Mouse (Mus musculus): Measurements from ENCODE around the gene Nbea. TPM values are rescaled to one million over a fixed set of nuclear protein-coding genes. Genes with fewer than 3 reads are reported as not detected.

The Nbea gene
- polyA plus RNA-seq, 1 experiment from 2014 or later, result 31.0 TPM

DNA sequence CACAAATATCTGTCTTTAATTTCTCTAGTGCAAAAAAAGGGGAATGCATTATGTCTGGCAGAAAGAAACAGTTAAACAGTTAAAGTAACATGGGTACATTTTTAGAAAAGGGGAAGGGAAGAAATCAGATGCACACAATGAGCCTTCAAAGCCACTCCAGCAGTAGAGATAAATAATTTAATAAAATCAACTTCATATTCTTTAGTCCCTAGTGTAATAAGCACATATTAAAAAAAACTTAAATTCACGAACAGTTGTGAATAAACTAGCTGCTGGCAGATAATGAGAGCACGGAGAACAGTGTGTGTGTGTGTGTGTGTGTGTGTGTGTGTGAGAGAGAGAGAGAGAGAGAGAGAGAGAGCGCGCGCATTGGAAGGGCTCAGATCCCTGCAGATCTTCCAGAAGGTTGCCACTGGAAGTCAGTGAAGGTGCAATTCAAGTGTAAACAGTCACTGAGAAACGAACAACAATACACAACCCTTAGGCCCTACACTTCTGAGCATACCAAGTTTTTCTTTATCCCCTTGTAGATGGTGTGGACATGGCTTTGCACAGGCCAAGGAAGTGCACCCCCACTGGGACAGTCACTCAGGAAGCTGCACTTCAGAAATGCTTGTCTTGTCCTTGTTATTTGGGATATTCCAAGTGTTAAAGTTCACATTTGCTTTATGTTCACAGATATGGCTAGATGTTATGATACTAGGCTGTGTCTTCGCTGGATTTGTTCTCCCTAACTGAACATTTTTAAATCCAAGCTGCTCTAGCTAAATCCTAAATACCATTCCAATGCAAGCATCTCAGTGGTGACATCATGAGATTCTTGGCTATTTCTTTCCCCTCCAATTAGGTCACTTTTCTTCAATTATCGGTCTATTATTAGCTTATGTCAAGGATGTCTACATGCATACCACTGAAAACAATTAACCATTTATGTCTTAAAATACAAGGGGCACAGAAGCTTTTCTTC, 404.5 kb downstream of the Nbea start:
- Histone ChIP-seq H3K36me3 (replicated peaks) (no peaks in the 10 kb centered on the region), H3K9me3 (no peaks in the 10 kb centered on the region), H3K4me2 (no peak overlapping the region), H3K9ac (no peak overlapping the region), H3K4me1 (peaks cover 58% of the 10 kb centered on the region), H3K4me3 (replicated peaks) (no peak overlapping the region), H3K27me3 (peaks cover 64% of the 10 kb centered on the region), H3K27ac (no peak overlapping the region)
- no peak for ATAC-seq (ENCODE audit: low FRiP score)
- WGBS, result 15% methylated on average over 8 of the region's 8 CpGs

DNA sequence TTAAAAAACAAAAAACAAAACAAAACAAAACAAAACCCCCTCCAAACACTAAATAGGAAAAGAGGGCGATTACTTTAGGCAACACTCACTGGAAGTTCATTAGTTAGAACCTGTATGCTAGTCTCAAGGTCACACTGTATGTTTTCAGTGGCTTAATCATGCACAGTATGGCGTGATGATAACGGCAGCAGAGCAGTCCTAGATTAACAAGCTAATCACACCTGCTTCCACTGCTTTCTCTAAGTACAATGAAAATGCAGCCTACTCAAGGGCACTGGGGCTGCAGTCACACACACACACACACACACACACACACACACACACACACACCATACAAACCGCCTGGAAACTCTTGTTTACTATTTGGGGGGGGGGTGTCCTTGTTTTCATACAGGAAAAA, 406.0 kb downstream of the Nbea start:
- Histone ChIP-seq H3K9ac (no peak overlapping the region), H3K4me1 (peaks cover 47% of the 10 kb centered on the region), H3K4me2 (no peak overlapping the region), H3K4me3 (replicated peaks) (no peak overlapping the region), H3K27ac (no peak overlapping the region), H3K27me3 (peaks cover 50% of the 10 kb centered on the region), H3K9me3 (no peaks in the 10 kb centered on the region), H3K36me3 (replicated peaks) (no peaks in the 10 kb centered on the region)
- ATAC-seq (ENCODE audit: low FRiP score), result no peak
- 41% methylated on average over 4 of the region's 4 CpGs for WGBS

DNA sequence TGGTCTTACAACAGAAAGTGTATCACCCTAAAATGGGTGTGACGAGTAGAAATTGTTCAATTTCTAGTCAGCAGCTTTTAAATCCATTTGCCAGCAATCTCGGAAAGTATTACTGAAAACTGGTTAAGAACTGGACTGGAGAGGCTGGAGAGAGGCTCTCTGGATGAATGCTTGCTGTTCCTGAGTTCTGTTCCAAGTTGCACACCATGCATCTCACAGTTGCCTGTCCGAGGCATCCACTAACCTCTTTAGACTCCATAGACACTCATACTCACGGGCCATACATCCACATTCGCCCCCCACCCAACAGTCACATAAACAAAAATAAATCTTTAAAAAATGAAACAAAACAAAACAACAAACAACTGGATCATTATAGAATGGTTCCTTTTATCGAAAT, 407.7 kb downstream of the Nbea start:
- Histone ChIP-seq H3K27me3 (peaks cover 32% of the 10 kb centered on the region), H3K4me2 (no peak overlapping the region), H3K4me3 (replicated peaks) (no peak overlapping the region), H3K27ac (no peak overlapping the region), H3K9me3 (no peaks in the 10 kb centered on the region), H3K36me3 (replicated peaks) (no peaks in the 10 kb centered on the region), H3K4me1 (peaks cover 31% of the 10 kb centered on the region), H3K9ac (no peak overlapping the region)
- no peak for ATAC-seq (ENCODE audit: low FRiP score)
- 82% methylated on average over 6 of the region's 6 CpGs for WGBS

DNA sequence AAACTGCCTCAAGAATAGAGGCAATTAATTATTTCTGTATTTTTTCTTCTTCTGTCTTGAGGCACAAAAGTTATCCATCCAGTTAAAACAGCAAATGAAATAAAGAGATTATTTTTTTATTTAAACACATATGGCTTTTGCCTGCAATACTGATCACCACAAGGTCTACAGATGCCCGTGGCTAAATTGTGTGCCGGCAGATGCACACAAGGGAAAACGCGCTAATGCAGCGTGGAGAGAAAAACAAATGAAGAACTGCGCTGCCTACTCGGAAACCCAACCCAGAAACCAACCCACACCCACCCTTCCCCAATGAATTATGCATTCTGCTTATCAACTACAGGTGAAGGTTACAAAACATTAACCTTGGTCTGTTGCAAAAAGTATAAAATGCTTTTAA, 408.3 kb downstream of the Nbea start:
- H3K4me2 ChIP-seq, result no peak overlapping the region
- H3K27me3 ChIP-seq, result peaks cover 27% of the 10 kb centered on the region
- no peaks in the 10 kb centered on the region for H3K36me3 ChIP-seq (replicated peaks)
- H3K4me1 ChIP-seq, result peaks cover 26% of the 10 kb centered on the region
- no peak overlapping the region for H3K9ac ChIP-seq
- no peaks in the 10 kb centered on the region for H3K9me3 ChIP-seq
- no peak overlapping the region for H3K27ac ChIP-seq
- WGBS, result 68% methylated on average over 7 of the region's 7 CpGs
- ATAC-seq (ENCODE audit: low FRiP score), result no peak
- no peak overlapping the region for H3K4me3 ChIP-seq (replicated peaks)

DNA sequence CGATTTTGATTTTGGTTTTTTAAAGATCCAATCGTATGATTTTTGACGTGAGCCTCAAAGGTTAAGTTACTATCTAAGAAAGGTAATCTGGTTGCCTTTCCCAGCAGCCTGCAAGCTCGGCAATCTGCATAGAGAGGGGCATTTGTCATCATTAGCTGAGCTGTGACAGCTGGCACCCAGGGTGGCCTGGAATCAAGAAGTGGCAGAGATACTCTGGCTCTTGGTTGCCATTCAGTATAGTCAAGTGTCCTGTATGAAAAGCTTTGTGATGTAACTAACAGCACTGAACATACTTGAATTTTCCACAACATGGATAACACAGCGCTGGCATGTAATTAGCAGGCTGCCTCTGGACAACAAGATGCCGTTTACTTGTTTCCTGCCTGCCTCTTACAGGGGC, 409.3 kb downstream of the Nbea start:
- Histone ChIP-seq H3K9me3 (no peaks in the 10 kb centered on the region), H3K27ac (no peak overlapping the region), H3K9ac (no peak overlapping the region), H3K4me3 (replicated peaks) (no peak overlapping the region), H3K4me2 (no peak overlapping the region), H3K4me1 (peaks cover 19% of the 10 kb centered on the region; the same call in 1 of the 2 replicates), H3K27me3 (peaks cover 22% of the 10 kb centered on the region), H3K36me3 (replicated peaks) (no peaks in the 10 kb centered on the region)
- WGBS, result 65% methylated on average over 6 of the region's 6 CpGs
- peak; percentile 23; the same call in 1 of the 2 replicates for ATAC-seq (ENCODE audit: low FRiP score)

DNA sequence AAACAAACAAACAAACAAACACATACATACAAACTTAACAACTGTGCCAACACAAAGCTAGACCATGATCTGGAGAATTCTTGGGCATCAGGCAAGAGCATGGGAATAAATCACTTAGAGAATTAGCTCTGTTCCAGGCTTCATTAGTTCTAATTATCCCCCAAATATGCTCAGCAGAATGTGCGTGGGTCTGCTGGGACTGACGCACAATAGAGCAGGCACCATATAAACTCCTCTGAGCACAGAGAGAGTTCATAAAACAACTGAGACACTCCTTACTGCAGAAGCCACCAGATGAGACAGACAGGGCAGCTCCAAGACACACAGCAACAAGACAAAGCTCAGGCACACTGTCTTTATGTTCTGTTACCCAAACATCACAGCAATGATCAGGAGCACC, 414.2 kb downstream of the Nbea start:
- Histone ChIP-seq H3K4me3 (replicated peaks) (no peak overlapping the region), H3K4me1 (peaks cover 7% of the 10 kb centered on the region; the same call in 1 of the 2 replicates), H3K36me3 (replicated peaks) (no peaks in the 10 kb centered on the region), H3K27me3 (peaks cover 36% of the 10 kb centered on the region), H3K4me2 (no peak overlapping the region), H3K27ac (no peak overlapping the region), H3K9me3 (no peaks in the 10 kb centered on the region), H3K9ac (no peak overlapping the region)
- 65% methylated on average over 2 of the region's 2 CpGs for WGBS
- ATAC-seq (ENCODE audit: low FRiP score), result no peak

DNA sequence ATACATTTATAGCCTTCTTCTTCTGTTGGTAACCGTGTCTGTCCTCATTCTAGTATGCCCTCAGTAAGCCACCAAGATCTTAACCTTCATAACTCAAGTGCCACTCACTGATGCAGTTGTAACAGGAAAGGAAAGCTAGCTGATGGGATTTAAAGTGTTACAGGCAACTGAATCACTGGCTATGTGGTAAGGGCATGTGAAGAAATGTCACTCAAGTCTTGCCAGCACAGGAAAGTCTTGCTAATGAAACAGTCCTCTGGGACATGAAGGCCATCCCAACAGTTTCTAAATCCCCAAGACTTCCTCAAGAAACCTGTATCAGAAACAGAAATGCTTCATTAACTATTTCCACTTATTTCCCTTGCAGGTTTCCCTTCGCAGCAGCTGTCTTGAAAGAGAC, 414.8 kb downstream of the Nbea start:
- no peak for ATAC-seq (ENCODE audit: low FRiP score)
- no peak overlapping the region for H3K27ac ChIP-seq
- H3K4me2 ChIP-seq, result no peak overlapping the region
- H3K9me3 ChIP-seq, result no peaks in the 10 kb centered on the region
- H3K27me3 ChIP-seq, result peaks cover 39% of the 10 kb centered on the region
- no peak overlapping the region for H3K9ac ChIP-seq
- no peak overlapping the region for H3K4me3 ChIP-seq (replicated peaks)
- no peaks in the 10 kb centered on the region for H3K4me1 ChIP-seq
- 83% methylated on average over 2 of the region's 2 CpGs for WGBS
- no peaks in the 10 kb centered on the region for H3K36me3 ChIP-seq (replicated peaks)

DNA sequence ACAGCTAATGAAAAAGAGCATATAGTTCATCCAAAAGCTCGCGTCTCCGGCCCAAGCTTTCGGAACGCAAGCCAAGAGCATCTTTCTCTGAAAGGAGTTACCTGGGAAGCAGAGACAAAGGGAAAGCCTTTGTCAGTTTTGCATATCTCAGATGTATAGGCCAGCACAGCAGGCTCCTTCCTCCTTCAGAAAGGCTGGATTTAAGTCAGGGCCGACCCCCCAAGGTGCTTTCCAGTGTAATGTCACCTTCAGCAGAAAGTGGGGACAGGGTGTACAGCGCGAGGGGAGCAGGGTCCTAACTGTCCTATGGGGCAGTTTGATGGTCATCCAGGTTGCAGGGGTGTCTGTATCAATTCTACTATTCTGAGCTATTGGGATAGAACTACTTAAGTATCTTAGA, 419.9 kb downstream of the Nbea start:
- no peak for ATAC-seq (ENCODE audit: low FRiP score)
- Histone ChIP-seq H3K9ac (no peak overlapping the region), H3K27me3 (peaks cover 72% of the 10 kb centered on the region), H3K4me2 (no peak overlapping the region), H3K4me3 (replicated peaks) (no peak overlapping the region), H3K27ac (no peak overlapping the region), H3K9me3 (no peaks in the 10 kb centered on the region), H3K4me1 (no peaks in the 10 kb centered on the region), H3K36me3 (replicated peaks) (no peaks in the 10 kb centered on the region)
- WGBS, result 19% methylated on average over 8 of the region's 8 CpGs

DNA sequence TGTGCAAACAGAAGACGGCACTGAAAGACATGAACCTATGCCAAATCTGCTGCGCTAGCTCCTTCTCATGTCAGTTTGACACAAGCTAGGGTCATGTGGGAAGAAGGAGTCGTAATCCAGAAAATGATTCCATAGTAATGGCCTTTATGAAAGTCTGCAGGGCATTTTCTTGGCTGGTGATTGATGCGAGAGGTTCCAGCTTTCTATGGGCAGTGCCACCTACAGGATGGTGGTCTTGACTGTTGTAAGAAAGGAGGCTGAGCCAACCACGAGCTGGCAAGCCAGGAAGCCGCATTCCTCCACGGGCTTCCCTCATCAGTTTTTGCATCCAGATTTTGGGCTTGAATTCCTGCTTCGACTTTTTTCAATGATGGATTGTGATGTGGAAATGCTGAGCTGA, 425.2 kb downstream of the Nbea start:
- no peaks in the 10 kb centered on the region for H3K36me3 ChIP-seq (replicated peaks)
- H3K4me2 ChIP-seq, result no peak overlapping the region
- no peaks in the 10 kb centered on the region for H3K9me3 ChIP-seq
- no peak for ATAC-seq (ENCODE audit: low FRiP score)
- H3K4me3 ChIP-seq (replicated peaks), result no peak overlapping the region
- peaks cover 40% of the 10 kb centered on the region for H3K4me1 ChIP-seq
- 55% methylated on average over 8 of the region's 8 CpGs for WGBS
- H3K9ac ChIP-seq, result no peak overlapping the region
- H3K27ac ChIP-seq, result no peak overlapping the region
- H3K27me3 ChIP-seq, result peaks cover 57% of the 10 kb centered on the region

DNA sequence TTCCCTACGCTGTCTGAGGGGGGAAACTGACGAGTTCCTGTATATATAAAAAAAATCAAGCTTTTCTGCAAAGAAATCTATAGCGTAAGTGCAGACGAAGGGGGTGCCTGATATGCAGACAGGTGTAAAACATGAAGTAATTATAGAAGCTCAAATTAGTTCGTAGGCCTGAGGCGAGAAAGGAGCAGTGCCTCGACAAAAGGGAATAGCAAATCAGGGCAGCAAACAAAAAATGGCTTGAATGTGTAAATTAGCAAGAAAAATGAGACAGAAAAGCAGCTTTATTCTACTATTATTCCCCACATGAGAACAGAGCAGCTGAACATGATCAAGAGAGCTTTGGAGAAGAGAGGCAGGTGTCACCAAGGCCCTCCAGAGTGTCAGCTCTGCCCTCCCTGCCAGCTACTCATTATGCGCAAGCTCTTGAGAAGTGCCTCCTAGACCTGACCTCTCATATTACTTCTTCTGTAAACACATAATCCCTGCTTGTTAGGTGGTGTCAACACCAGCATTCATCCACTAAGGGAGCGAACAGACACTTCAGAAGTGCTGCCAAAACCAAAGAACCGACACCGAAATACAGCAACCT, 426.8 kb downstream of the Nbea start:
- no peaks in the 10 kb centered on the region for H3K36me3 ChIP-seq (replicated peaks)
- H3K4me1 ChIP-seq, result peaks cover 40% of the 10 kb centered on the region
- no peak overlapping the region for H3K9ac ChIP-seq
- ATAC-seq (ENCODE audit: low FRiP score), result peak; percentile 76
- peak overlapping the region; percentile 11 for H3K4me2 ChIP-seq
- H3K4me3 ChIP-seq (replicated peaks), result no peak overlapping the region
- H3K27ac ChIP-seq, result peak overlapping the region; percentile 83
- no peaks in the 10 kb centered on the region for H3K9me3 ChIP-seq
- WGBS, result 14% methylated on average over 11 of the region's 11 CpGs
- H3K27me3 ChIP-seq, result peaks cover 54% of the 10 kb centered on the region

DNA sequence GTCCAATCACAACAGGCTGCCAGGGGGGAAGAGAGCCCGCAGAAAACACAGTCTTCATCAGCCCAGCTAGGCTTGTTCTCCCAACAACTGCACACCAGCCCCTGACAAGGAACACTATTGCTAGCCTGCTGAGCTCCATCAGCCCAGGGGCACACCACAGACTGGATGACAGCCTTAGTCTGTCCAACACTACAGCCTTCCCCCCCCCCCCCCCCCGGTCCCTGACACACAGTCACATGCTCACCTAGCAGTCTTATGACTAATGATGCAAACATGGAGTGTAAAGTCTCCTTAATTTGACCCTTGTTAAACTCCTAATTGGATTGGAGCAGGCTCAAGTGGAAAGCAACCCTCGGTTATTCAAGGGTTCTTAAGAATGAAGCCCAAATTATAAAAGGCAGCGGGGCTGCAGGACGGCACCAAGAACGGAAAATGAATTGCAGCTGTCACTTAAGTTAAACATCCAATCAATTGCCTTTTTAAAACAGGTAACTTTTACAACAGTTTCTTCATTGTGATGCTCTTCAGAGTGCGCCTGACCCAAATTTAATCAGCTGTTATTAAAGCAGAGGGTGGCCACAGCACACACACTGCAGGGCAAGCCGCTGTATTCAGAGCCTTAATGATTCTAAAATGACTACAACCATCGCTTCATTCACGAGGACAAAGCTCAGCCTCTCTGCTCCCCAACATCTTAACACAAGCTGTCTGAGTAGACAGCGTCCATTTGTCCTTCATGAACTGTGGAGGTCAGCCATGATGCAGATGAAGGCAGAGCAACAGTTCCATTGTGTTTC, 427.5 kb downstream of the Nbea start:
- Histone ChIP-seq H3K36me3 (replicated peaks) (no peaks in the 10 kb centered on the region), H3K9me3 (no peaks in the 10 kb centered on the region), H3K4me1 (peaks cover 47% of the 10 kb centered on the region), H3K27ac (peak overlapping the region; percentile 83), H3K4me3 (replicated peaks) (no peak overlapping the region), H3K9ac (no peak overlapping the region), H3K4me2 (peak overlapping the region; percentile 11), H3K27me3 (peaks cover 52% of the 10 kb centered on the region)
- ATAC-seq (ENCODE audit: low FRiP score), result peak; percentile 89
- WGBS, result 11% methylated on average over 11 of the region's 11 CpGs

DNA sequence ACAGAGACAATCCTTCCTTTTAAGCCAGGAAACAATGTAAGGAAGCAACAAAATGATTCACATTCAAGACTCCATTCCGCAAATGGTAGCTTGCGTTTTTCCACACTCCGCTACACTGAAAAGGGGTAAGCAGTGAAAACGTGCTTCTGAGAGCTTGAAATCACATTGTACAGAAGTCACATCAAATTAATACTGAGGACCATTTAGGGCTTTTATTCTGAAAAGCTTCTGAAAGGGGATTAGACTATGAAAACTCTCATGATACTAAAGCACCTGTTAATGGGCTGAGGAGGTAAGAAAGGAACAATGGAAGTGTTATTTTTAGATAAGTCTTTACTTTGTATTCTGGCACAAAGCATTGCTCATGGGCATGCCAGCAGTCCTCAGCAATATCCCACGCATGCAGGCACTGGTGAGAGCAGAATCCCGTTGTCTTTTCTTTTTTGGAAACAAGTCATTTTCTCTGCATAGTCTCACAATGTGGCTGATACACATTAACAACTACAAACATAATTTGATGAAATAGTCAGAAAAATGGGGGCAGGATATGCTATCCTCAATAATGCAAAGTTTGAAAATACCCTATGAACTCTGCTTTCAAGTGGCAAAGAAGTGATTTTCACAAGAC, 428.4 kb downstream of the Nbea start:
- H3K4me2 ChIP-seq, result no peak overlapping the region
- H3K4me1 ChIP-seq, result peaks cover 53% of the 10 kb centered on the region
- H3K36me3 ChIP-seq (replicated peaks), result no peaks in the 10 kb centered on the region
- no peak overlapping the region for H3K27ac ChIP-seq
- ATAC-seq (ENCODE audit: low FRiP score), result no peak
- no peaks in the 10 kb centered on the region for H3K9me3 ChIP-seq
- WGBS, result 17% methylated on average over 6 of the region's 6 CpGs
- peaks cover 51% of the 10 kb centered on the region for H3K27me3 ChIP-seq
- H3K9ac ChIP-seq, result no peak overlapping the region
- H3K4me3 ChIP-seq (replicated peaks), result no peak overlapping the region
